Mouse (Mus musculus): ENCODE results near the gene Adam30. TPM values are rescaled to one million over a fixed set of nuclear protein-coding genes. Genes with fewer than 3 reads are reported as not detected.

The Adam30 gene
- polyA plus RNA-seq, 1 experiment from 2014 or later, result not detected

DNA sequence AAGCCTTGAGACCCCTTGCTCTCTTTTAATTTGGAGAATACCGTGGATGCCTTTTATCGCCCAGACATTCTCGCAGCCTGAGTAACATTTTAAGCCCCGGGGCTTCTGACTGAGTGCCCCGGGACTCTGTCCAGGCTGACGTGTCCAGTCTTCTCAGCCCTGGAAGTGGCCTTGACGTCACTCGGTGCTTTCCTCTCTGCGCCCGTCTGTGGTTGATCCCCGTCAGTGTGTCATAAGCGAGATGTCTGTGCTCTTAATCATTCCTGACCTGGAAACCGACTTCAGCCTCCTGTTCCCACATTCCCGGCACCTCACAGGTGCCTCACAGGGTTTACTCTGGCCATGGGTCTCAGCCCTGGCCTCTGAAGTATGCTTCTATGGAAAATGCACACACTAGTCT lies 12.7 kb upstream of the Adam30 start:
- Histone ChIP-seq H3K4me2 (replicated peaks) (no peak overlapping the region), H3K9me3 (no peaks in the 10 kb centered on the region), H3K27me3 (no peaks in the 10 kb centered on the region), H3K4me3 (no peak overlapping the region), H3K36me3 (peaks cover 69% of the 10 kb centered on the region), H3K9ac (no peak overlapping the region), H3K4me1 (no peaks in the 10 kb centered on the region), H3K27ac (no peak overlapping the region)
- WGBS, result 94% methylated on average over 14 of the region's 14 CpGs
- ATAC-seq (ENCODE audit: insufficient number of reproducible peaks, insufficient read depth, low FRiP score, low TSS enrichment), result no peak

DNA sequence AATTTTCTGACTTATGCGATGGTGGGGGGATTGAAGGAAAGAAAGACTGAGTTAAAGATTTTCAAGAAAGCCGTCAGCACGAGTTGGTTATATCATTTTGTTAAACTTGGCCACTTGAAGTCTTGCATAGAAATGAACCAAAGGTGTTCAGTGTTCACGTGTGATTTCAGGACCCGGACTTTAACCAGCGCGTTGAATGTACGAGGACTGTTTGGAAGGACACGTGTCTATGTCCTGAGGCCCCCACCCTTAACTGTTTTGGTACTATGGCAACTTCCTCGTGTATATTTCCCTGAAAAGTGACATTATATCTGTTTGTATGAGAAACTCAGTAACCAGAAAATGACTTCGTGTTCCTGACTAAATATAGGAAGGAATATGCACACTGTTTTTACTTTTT lies 10.5 kb upstream of the Adam30 start:
- Histone ChIP-seq H3K4me3 (no peak overlapping the region), H3K27me3 (no peaks in the 10 kb centered on the region), H3K4me2 (replicated peaks) (no peak overlapping the region), H3K27ac (no peak overlapping the region), H3K4me1 (no peaks in the 10 kb centered on the region), H3K9me3 (no peaks in the 10 kb centered on the region), H3K9ac (no peak overlapping the region), H3K36me3 (peaks cover 47% of the 10 kb centered on the region)
- ATAC-seq (ENCODE audit: insufficient number of reproducible peaks, insufficient read depth, low FRiP score, low TSS enrichment), result no peak
- WGBS, result 95% methylated on average over 11 of the region's 11 CpGs

DNA sequence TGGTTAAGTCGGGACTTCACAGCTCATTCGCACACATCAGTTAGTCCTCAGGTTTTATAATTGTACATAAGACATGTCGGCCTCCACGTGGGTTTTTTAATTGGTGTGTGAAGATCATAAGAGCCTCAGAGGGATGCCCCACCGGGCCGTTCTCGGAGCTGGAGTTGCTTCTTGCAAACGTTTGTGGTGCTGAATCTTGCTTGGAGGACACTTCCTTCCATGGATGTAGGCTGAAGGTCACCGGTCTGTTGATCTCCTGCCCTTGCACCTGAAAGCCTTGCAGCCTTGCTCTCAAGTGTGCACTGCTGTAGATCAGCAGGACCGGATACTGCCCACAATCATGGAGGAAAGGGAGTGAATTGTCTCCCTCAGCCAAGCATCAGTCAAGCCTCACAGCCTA lies 9.4 kb upstream of the Adam30 start:
- Histone ChIP-seq H3K4me2 (replicated peaks) (no peak overlapping the region), H3K4me1 (no peaks in the 10 kb centered on the region), H3K9ac (no peak overlapping the region), H3K27me3 (no peaks in the 10 kb centered on the region), H3K27ac (no peak overlapping the region), H3K36me3 (peaks cover 36% of the 10 kb centered on the region), H3K9me3 (no peaks in the 10 kb centered on the region), H3K4me3 (no peak overlapping the region)
- no peak for ATAC-seq (ENCODE audit: insufficient number of reproducible peaks, insufficient read depth, low FRiP score, low TSS enrichment)
- 90% methylated on average over 10 of the region's 10 CpGs for WGBS

- Histone ChIP-seq H3K27ac (no peak overlapping the region), H3K36me3 (peaks cover 11% of the 10 kb centered on the region), H3K9ac (no peak overlapping the region), H3K4me1 (no peaks in the 10 kb centered on the region), H3K27me3 (no peaks in the 10 kb centered on the region), H3K9me3 (no peaks in the 10 kb centered on the region), H3K4me3 (no peak overlapping the region), H3K4me2 (replicated peaks) (no peak overlapping the region)
- ATAC-seq (ENCODE audit: insufficient number of reproducible peaks, insufficient read depth, low FRiP score, low TSS enrichment), result no peak
Observed at GRCm38 (mm10) chr3:98153460-98153859, 7.0 kb upstream of the Adam30 start.

DNA sequence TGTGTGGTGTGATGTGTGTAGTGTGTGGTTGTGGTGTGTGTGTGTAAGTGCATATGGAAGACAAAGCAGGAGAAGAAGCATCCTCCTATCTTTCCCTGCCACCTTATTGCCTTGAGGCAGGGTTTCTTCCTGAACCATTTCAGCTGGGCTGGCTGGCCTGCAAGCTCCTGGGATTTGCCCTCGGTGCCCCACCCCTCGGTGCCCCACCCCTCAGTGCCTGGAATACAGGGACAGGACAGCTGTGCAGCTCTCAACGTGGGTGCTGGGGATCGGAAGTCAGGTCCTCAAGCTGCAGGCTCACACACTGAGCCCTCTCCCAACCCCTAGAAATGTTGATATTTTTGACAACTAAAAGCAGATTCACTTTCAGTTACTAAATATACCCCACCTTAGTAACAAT lies 4.3 kb upstream of the Adam30 start:
- Histone ChIP-seq H3K4me1 (peaks cover 5% of the 10 kb centered on the region; the same call in 1 of the 2 replicates), H3K4me3 (no peak overlapping the region), H3K9me3 (no peaks in the 10 kb centered on the region), H3K27me3 (no peaks in the 10 kb centered on the region), H3K36me3 (no peaks in the 10 kb centered on the region), H3K27ac (no peak overlapping the region), H3K9ac (no peak overlapping the region), H3K4me2 (replicated peaks) (no peak overlapping the region)
- 53% methylated on average over 4 of the region's 4 CpGs for whole genome bisulfite sequencing
- ATAC-seq (ENCODE audit: insufficient number of reproducible peaks, insufficient read depth, low FRiP score, low TSS enrichment), result no peak

GRCm38 (mm10) chr3:98157073-98157472 lies 3.4 kb upstream of the Adam30 start:
- WGBS, result 69% methylated on average over 2 of the region's 2 CpGs

GRCm38 (mm10) chr3:98157585-98157984 lies 2.8 kb upstream of the Adam30 start:
- WGBS, result 51% methylated on average over 2 of the region's 2 CpGs
- no peaks in the 10 kb centered on the region for H3K36me3 ChIP-seq
- no peak overlapping the region for H3K4me2 ChIP-seq (replicated peaks)
- no peak overlapping the region for H3K4me3 ChIP-seq
- no peak for ATAC-seq (ENCODE audit: insufficient number of reproducible peaks, insufficient read depth, low FRiP score, low TSS enrichment)
- H3K9me3 ChIP-seq, result no peaks in the 10 kb centered on the region
- peaks cover 5% of the 10 kb centered on the region; the same call in 1 of the 2 replicates for H3K4me1 ChIP-seq
- no peak overlapping the region for H3K9ac ChIP-seq
- no peaks in the 10 kb centered on the region for H3K27me3 ChIP-seq
- H3K27ac ChIP-seq, result no peak overlapping the region

More at GRCm38 (mm10) chr3:98157073-98157472, 3.4 kb upstream of the Adam30 start:
- H3K9ac ChIP-seq, result no peak overlapping the region
- H3K36me3 ChIP-seq, result no peaks in the 10 kb centered on the region
- no peak for ATAC-seq (ENCODE audit: insufficient number of reproducible peaks, insufficient read depth, low FRiP score, low TSS enrichment)
- no peak overlapping the region for H3K4me3 ChIP-seq
- peaks cover 5% of the 10 kb centered on the region; the same call in 1 of the 2 replicates for H3K4me1 ChIP-seq
- H3K4me2 ChIP-seq (replicated peaks), result no peak overlapping the region
- H3K27me3 ChIP-seq, result no peaks in the 10 kb centered on the region
- H3K27ac ChIP-seq, result no peak overlapping the region
- no peaks in the 10 kb centered on the region for H3K9me3 ChIP-seq

GRCm38 (mm10) chr3:98158646-98159045 lies 1.8 kb upstream of the Adam30 start:
- H3K4me2 ChIP-seq (replicated peaks), result no peak overlapping the region
- no peaks in the 10 kb centered on the region for H3K9me3 ChIP-seq
- H3K4me3 ChIP-seq, result no peak overlapping the region
- H3K27ac ChIP-seq, result no peak overlapping the region
- WGBS, result 74% methylated on average over 4 of the region's 4 CpGs
- no peak overlapping the region for H3K9ac ChIP-seq
- H3K36me3 ChIP-seq, result no peaks in the 10 kb centered on the region
- no peak for ATAC-seq (ENCODE audit: insufficient number of reproducible peaks, insufficient read depth, low FRiP score, low TSS enrichment)
- H3K4me1 ChIP-seq, result peaks cover 5% of the 10 kb centered on the region; the same call in 1 of the 2 replicates
- H3K27me3 ChIP-seq, result no peaks in the 10 kb centered on the region

DNA sequence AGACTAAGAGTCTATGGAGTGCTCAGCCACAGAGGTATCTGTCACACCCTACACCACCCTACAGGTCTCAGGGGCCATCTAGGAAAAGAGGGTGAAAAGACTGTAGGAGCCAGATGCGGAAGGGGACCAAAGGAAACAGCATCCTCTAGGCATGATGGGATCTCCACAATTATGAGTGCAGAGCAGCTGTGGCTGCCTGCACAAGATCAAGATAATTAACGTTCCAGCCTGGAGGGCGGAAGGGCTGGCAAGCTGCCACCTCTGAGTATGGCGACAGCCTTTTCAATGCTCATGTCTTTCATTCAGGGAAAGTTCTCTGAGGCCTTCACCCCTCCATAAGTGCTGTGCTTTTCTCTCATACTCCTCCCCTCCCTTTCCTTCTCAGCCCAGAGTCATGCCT lies 1.1 kb upstream of the Adam30 start:
- WGBS, result 29% methylated on average over 4 of the region's 4 CpGs
- Histone ChIP-seq H3K36me3 (no peaks in the 10 kb centered on the region), H3K9ac (no peak overlapping the region), H3K9me3 (no peaks in the 10 kb centered on the region), H3K4me2 (replicated peaks) (no peak overlapping the region), H3K4me1 (peaks cover 5% of the 10 kb centered on the region; the same call in 1 of the 2 replicates), H3K4me3 (no peak overlapping the region), H3K27ac (no peak overlapping the region), H3K27me3 (no peaks in the 10 kb centered on the region)
- no peak for ATAC-seq (ENCODE audit: insufficient number of reproducible peaks, insufficient read depth, low FRiP score, low TSS enrichment)

DNA sequence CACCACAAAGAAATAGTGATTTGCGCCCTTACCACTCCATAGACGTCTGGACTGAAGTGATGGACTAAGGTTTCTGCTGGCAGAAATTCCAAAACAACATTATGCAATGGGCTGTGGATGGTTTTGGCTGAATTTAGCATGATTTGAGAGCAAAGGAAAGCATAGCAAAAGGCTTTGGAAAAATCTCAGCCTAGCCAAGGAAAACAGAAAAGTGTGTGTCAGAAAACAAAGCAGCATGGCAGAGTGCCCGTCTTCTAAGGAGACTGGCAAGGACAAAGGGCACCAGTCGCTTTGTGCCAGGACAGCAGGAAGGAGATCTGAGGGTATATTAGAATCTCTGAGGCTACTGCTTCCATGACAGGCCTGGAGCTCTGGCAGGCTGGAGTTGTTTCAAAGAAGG lies 17.9 kb downstream of the Adam30 start:
- Histone ChIP-seq H3K4me2 (replicated peaks) (no peak overlapping the region), H3K9ac (no peak overlapping the region), H3K27ac (no peak overlapping the region), H3K9me3 (no peaks in the 10 kb centered on the region), H3K36me3 (no peaks in the 10 kb centered on the region), H3K4me1 (no peaks in the 10 kb centered on the region), H3K4me3 (no peak overlapping the region), H3K27me3 (no peaks in the 10 kb centered on the region)
- ATAC-seq (ENCODE audit: insufficient number of reproducible peaks, insufficient read depth, low FRiP score, low TSS enrichment), result no peak
- WGBS, result 74% methylated on average over 4 of the region's 4 CpGs

DNA sequence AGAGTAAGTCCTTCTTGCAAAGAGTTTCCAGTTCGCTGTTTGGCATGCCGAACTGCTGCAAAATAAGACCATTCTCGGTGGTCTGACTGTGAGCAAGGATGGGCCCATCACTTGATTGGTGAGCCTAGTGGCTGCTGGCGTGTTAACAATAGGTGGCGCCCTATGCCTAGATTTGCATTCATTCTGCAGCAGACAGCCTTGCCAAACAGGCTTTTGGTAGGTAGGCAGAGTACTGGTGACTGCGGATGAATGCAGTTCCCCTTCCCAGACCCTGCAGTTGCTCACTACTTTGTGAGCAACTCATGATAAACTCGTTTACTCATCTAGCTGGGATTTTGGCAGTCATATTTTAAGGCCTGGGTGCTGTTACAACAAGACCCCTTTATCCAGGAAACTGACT lies 20.4 kb downstream of the Adam30 start:
- ATAC-seq (ENCODE audit: insufficient number of reproducible peaks, insufficient read depth, low FRiP score, low TSS enrichment), result peak; percentile 69; the same call in 1 of the 2 replicates

GRCm38 (mm10) chr3:98185163-98185714 lies 24.8 kb downstream of the Adam30 start:
- H3K4me3 ChIP-seq, result no peak overlapping the region
- no peaks in the 10 kb centered on the region for H3K9me3 ChIP-seq
- no peak overlapping the region for H3K9ac ChIP-seq
- H3K27ac ChIP-seq, result no peak overlapping the region
- H3K4me2 ChIP-seq (replicated peaks), result no peak overlapping the region
- H3K4me1 ChIP-seq, result no peaks in the 10 kb centered on the region
- no peaks in the 10 kb centered on the region for H3K27me3 ChIP-seq
- WGBS, result 60% methylated on average over 10 of the region's 10 CpGs
- ATAC-seq (ENCODE audit: insufficient number of reproducible peaks, insufficient read depth, low FRiP score, low TSS enrichment), result no peak
- no peaks in the 10 kb centered on the region for H3K36me3 ChIP-seq

More for the DNA sequence above, 20.4 kb downstream of the Adam30 start:
- Histone ChIP-seq H3K36me3 (no peaks in the 10 kb centered on the region), H3K9ac (no peak overlapping the region), H3K4me1 (no peaks in the 10 kb centered on the region), H3K27me3 (no peaks in the 10 kb centered on the region), H3K27ac (no peak overlapping the region), H3K4me2 (replicated peaks) (no peak overlapping the region), H3K4me3 (no peak overlapping the region), H3K9me3 (no peaks in the 10 kb centered on the region)
- WGBS, result 29% methylated on average over 7 of the region's 7 CpGs

DNA sequence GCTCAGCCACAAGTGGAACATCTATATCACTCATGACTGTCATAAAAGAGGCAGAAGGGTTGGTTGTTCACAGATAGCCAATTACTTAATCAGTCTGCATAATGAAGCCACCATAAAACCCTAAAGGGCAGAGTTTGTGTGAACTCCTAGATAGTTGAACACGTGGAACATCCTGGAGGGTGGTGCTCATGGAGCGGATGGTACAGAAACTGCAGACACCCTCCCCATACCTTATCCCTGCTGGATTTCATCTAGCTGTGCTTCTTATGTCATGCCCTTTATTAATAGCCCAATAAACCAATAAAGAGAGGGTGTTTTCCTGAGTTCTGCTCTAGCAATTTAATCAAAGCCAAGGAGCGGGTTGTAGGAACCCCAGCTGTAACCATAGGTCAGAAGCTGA lies 27.3 kb downstream of the Adam30 start:
- no peak overlapping the region for H3K27ac ChIP-seq
- WGBS, result 85% methylated on average over 3 of the region's 3 CpGs
- no peaks in the 10 kb centered on the region for H3K4me1 ChIP-seq
- no peak for ATAC-seq (ENCODE audit: insufficient number of reproducible peaks, insufficient read depth, low FRiP score, low TSS enrichment)
- no peak overlapping the region for H3K4me3 ChIP-seq
- H3K36me3 ChIP-seq, result no peaks in the 10 kb centered on the region
- no peaks in the 10 kb centered on the region for H3K9me3 ChIP-seq
- H3K27me3 ChIP-seq, result no peaks in the 10 kb centered on the region
- H3K4me2 ChIP-seq (replicated peaks), result no peak overlapping the region
- H3K9ac ChIP-seq, result no peak overlapping the region
